Mouse (Mus musculus) limb, embryonic 12.5 days (tissue): Measurements from ENCODE around the gene Ggcx. TPM values are rescaled to one million over a fixed set of nuclear protein-coding genes. Genes with fewer than 3 reads are reported as not detected.
"Not testable (repeated sequence)": the region's sequence is repeated elsewhere in the genome, so short reads cannot be mapped to it uniquely, and the experiment has no call there.

ENCODE experiments used
- ATAC-seq: fragments of 200-750 bp; cut with Nextera tagmentation; 2 replicates; pipeline ENCODE4 v1.8.0; 2017; ENCODE audit warnings: low read depth, moderate TSS enrichment; ENCODE audit not compliant: insufficient number of reproducible peaks, insufficient read depth, low FRiP score, low TSS enrichment
- H3K27ac ChIP-seq: fragments of 300-500 bp; sonication (generic); 2 replicates; pipeline ENCODE4 v1.5.1; 2016; ENCODE audit warnings: mild to moderate bottlenecking, moderate library complexity
- H3K27me3 ChIP-seq: fragments of 300-500 bp; sonication (generic); 2 replicates; pipeline ENCODE4 v1.6.1; 2016; ENCODE audit warnings: mild to moderate bottlenecking, moderate library complexity
- H3K36me3 ChIP-seq: fragments of 300-500 bp; sonication (generic); 2 replicates; pipeline ENCODE4 v1.6.1; 2016; ENCODE audit warnings: mild to moderate bottlenecking, moderate library complexity
- H3K4me1 ChIP-seq: fragments of 300-500 bp; sonication (generic); replicated peaks from 2 replicates; pipeline ENCODE4 v1.6.1; 2016
- H3K4me2 ChIP-seq: fragments of 300-500 bp; sonication (generic); 2 replicates; pipeline ENCODE4 v1.6.1; 2016; ENCODE audit warnings: mild to moderate bottlenecking, moderate library complexity
- H3K4me3 ChIP-seq: fragments of 300-500 bp; sonication (generic); replicated peaks from 2 replicates; pipeline ENCODE4 v1.5.1; 2016; ENCODE audit warnings: mild to moderate bottlenecking
- H3K9ac ChIP-seq: fragments of 300-500 bp; sonication (generic); replicated peaks from 2 replicates; pipeline ENCODE4 v1.6.1; 2016; ENCODE audit warnings: mild to moderate bottlenecking, moderate library complexity
- H3K9me3 ChIP-seq: fragments of 300-500 bp; sonication (generic); 2 replicates; pipeline ENCODE4 v1.6.1; 2016; ENCODE audit warnings: mild to moderate bottlenecking, moderate library complexity
- WGBS: fragments of 180-500 bp; shearing (Covaris S2); methylation state at CpG from one replicate; pipeline ENCODE4 v1.1.7; 2016; 5-methylcytosine and 5-hydroxymethylcytosine counted together
- polyA plus RNA-seq: library from polyadenylated mRNA; unstranded; fragments of >200 nt; fragmentation: Nextera tagmentation; extraction: Ambion mirVana; gene quantifications from 2 replicates; pipeline ENCODE4 v1.2.1, GENCODE M21; 2016

The Ggcx gene
- polyA plus RNA-seq, 1 experiment from 2014 or later, result 34.0 TPM

DNA sequence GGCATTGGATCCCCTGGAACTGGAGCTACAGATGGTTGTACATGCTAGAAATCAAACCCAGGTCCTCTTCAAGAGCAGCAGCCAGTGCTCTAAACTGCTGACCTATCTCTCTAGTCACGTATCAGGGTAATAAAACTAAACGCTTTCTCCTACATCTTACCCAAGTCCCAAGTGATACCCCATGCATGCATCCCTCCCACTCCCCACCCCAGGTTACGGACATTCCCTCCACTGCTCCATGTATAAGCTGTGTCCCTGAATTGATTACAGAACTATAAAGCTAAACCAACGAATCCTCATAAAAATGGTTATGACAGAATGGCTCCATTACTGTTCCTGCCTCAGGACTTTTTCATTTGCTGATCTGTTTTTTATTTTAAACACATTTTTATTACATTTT, 52.1 kb downstream of the Ggcx start:
- Histone ChIP-seq H3K4me3 (no peak overlapping the region), H3K9me3 (no peaks in the 10 kb centered on the region), H3K36me3 (no peaks in the 10 kb centered on the region), H3K4me2 (0 out of 2 replicates have a peak overlapping the region, but pooled peaks have one; percentile 5), H3K27me3 (no peaks in the 10 kb centered on the region), H3K4me1 (peaks cover 21% of the 10 kb centered on the region), H3K9ac (no peak overlapping the region), H3K27ac (peak overlapping the region; percentile 60; the same call in 1 of the 2 replicates)
- peak; percentile 32; the same call in 1 of the 2 replicates for ATAC-seq
- 34% methylated on average over 4 of the region's 4 CpGs for WGBS

DNA sequence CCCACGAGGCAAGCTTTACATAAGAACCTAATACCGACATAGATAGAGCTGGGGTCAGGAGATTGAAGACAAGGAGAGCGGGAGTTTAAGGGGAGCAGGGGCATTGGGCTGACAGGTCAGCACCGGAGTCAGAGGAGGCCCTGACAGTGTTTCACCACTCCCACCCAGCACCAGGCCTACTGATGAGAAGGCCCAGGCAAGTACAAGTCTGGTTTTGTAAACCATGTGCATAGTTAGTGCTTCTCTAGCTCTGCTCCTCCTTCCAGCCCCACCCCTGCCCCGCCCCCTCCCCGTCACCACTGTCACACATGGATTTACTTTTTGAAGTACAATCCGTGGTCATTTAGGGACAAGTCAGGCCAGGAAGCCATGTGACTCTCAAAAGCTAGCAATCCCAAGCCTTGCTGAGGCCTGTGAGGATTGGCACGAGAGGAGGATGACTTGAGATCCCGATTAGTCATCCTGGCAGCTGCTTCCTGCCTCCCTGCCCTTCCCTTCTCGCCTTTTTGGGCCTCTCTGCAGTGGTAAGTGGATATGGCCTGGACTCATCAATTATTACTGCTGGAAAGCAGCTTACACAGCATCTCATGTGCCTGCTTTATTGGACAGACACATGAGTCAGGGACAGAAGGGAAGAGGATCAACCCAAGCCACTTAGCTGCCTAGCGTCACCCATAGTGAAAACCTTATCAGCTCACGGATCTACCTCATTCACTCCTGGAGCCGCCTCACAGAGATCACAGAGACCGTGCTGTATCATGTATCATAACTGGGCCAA, 59.3 kb downstream of the Ggcx start:
- Histone ChIP-seq H3K4me2 (no peak overlapping the region), H3K36me3 (no peaks in the 10 kb centered on the region), H3K9me3 (no peaks in the 10 kb centered on the region), H3K27me3 (no peaks in the 10 kb centered on the region), H3K9ac (no peak overlapping the region), H3K27ac (no peak overlapping the region), H3K4me1 (peaks cover 6% of the 10 kb centered on the region), H3K4me3 (no peak overlapping the region)
- no peak for ATAC-seq
- 59% methylated on average over 14 of the region's 14 CpGs for WGBS

- no peaks in the 10 kb centered on the region for H3K9me3 ChIP-seq
- H3K27ac ChIP-seq, result no peak overlapping the region
- 69% methylated on average over 4 of the region's 4 CpGs for WGBS
- H3K36me3 ChIP-seq, result no peaks in the 10 kb centered on the region
- peaks cover 6% of the 10 kb centered on the region for H3K4me1 ChIP-seq
- H3K4me3 ChIP-seq, result no peak overlapping the region
- ATAC-seq, result no peak
- H3K27me3 ChIP-seq, result no peaks in the 10 kb centered on the region
- H3K9ac ChIP-seq, result no peak overlapping the region
- no peak overlapping the region for H3K4me2 ChIP-seq
These were observed 61.3 kb downstream of the Ggcx start for GRCm38 (mm10) chr6:72475221-72475985.

GRCm38 (mm10) chr6:72476836-72477235, 62.7 kb downstream of the Ggcx start:
- ATAC-seq, result no peak
- H3K27ac ChIP-seq, result no peak overlapping the region
- no peaks in the 10 kb centered on the region for H3K9me3 ChIP-seq
- no peaks in the 10 kb centered on the region for H3K36me3 ChIP-seq
- H3K4me3 ChIP-seq, result no peak overlapping the region
- H3K4me1 ChIP-seq, result peaks cover 6% of the 10 kb centered on the region
- H3K9ac ChIP-seq, result no peak overlapping the region
- no peaks in the 10 kb centered on the region for H3K27me3 ChIP-seq
- WGBS, result 91% methylated on average over 5 of the region's 5 CpGs
- no peak overlapping the region for H3K4me2 ChIP-seq

DNA sequence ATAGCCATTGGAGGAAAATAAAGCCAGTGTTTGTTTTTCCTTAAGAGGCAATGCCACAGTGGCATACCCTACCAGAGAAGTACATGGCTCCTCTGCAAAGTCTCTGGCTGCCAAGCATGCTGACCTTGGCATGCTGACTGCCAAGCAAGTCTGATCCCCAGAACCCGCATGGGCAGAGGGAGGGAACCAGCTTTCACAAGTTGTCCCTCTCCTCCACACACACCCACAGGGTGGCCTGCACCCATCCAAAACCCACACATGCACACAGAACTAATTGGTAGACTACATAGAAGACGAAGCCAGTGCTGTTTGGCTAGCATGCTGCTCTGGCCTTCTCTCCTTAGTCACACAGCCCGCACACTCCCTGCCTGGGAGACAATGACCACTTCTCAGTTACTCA, 63.5 kb downstream of the Ggcx start:
- Histone ChIP-seq H3K36me3 (no peaks in the 10 kb centered on the region), H3K9ac (no peak overlapping the region), H3K9me3 (no peaks in the 10 kb centered on the region), H3K27me3 (no peaks in the 10 kb centered on the region), H3K4me3 (no peak overlapping the region), H3K4me2 (no peak overlapping the region), H3K27ac (no peak overlapping the region), H3K4me1 (peaks cover 6% of the 10 kb centered on the region)
- WGBS, result 91% methylated on average over 3 of the region's 3 CpGs
- ATAC-seq, result no peak

DNA sequence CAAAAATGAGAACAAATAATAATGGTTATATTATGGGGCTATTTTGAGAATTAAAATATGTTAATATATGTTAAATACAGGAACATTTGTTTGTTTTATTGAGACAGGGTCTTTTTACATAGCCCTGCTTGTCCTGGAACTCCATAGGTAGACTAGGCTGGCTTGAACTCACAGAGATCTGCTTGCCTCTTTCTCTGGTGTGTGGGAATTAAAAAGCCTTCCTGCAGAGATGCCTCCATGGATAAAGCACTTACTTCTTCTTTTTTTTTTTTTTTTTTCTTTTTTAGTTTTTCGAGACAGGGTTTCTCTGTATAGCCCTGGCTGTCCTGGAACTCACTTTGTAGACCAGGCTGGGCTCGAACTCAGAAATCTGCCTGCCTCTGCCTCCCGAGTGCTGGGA, 64.6 kb downstream of the Ggcx start:
- not testable (repeated sequence) for H3K9ac ChIP-seq, H3K9me3 ChIP-seq, H3K4me1 ChIP-seq, ATAC-seq, H3K36me3 ChIP-seq, H3K4me2 ChIP-seq, H3K27ac ChIP-seq, H3K4me3 ChIP-seq, H3K27me3 ChIP-seq
- WGBS, result 91% methylated on average over 3 of the region's 3 CpGs

DNA sequence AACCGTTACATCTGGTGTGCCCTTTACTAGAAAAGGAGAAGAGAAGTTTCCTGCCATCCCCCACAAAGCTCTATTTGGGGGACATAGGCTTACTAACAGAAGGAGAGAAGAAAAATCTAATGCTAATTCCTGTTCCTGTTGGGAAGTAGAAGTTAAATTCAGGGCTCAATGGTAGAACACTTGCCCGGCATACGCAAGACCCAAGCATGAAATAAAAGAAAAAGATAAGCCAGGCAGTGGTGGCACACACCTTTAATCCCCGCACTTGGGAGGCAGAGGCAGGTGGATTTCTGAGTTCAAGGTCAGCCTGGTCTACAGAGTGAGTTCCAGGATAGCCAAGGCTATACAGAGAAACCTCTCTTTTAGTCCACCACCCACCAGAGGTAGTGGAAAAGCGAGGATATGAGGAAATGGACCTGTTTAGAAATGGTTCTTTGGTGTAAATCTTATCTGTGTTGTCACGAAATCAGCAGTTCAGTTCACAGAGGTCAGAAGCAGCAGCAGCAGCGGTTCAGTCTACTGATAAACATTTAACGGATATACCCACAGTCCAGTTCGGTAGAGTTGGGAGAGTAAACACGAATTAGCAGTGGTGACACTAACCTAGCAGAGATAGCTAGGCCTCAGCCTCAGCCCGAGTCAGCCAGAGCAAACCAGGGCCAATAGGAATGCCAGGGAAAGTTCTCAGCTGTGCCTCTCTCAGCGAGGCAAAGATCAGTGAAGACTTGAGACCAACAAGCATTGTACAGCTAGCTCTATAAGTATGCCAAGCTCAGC, 65.7 kb downstream of the Ggcx start:
- no peaks in the 10 kb centered on the region for H3K27me3 ChIP-seq
- no peaks in the 10 kb centered on the region for H3K4me1 ChIP-seq
- H3K36me3 ChIP-seq, result no peaks in the 10 kb centered on the region
- H3K9ac ChIP-seq, result no peak overlapping the region
- no peaks in the 10 kb centered on the region for H3K9me3 ChIP-seq
- WGBS, result 90% methylated on average over 12 of the region's 12 CpGs
- no peak overlapping the region for H3K4me2 ChIP-seq
- no peak overlapping the region for H3K4me3 ChIP-seq
- no peak overlapping the region for H3K27ac ChIP-seq
- ATAC-seq, result no peak

GRCm38 (mm10) chr6:72480422-72480702, 66.3 kb downstream of the Ggcx start:
- Histone ChIP-seq H3K4me3 (no peak overlapping the region), H3K4me2 (no peak overlapping the region), H3K4me1 (no peaks in the 10 kb centered on the region), H3K27me3 (no peaks in the 10 kb centered on the region), H3K9ac (no peak overlapping the region), H3K36me3 (no peaks in the 10 kb centered on the region), H3K27ac (no peak overlapping the region), H3K9me3 (no peaks in the 10 kb centered on the region)
- no peak for ATAC-seq
- WGBS, result 84% methylated on average over 2 of the region's 2 CpGs

Other genes starting within 250 kb of the Ggcx start
- 30.7 and 30.8 TPM in 2 replicates for gene Atoh8, start 178.7 kb upstream of the Ggcx start, polyA plus RNA-seq
- gene Sftpb, start 109.7 kb upstream of the Ggcx start, polyA plus RNA-seq, result not detected in 2 replicates
- 62.7 and 71.3 TPM in 2 replicates for gene Usp39, start 69.1 kb upstream of the Ggcx start, polyA plus RNA-seq
- gene 0610030E20Rik, start 67.0 kb upstream of the Ggcx start, polyA plus RNA-seq, result 25.8 and 29.2 TPM in 2 replicates
- 8.8 and 9.8 TPM in 2 replicates for gene Tmem150a, start 58.9 kb upstream of the Ggcx start, polyA plus RNA-seq
- 89.1 and 93.4 TPM in 2 replicates for gene Rnf181, start 47.4 kb upstream of the Ggcx start, polyA plus RNA-seq
- 13.9 and 17.3 TPM in 2 replicates for gene Vamp5, start 33.8 kb upstream of the Ggcx start, polyA plus RNA-seq
- 105 and 106 TPM in 2 replicates for gene Vamp8, start 23.6 kb upstream of the Ggcx start, polyA plus RNA-seq
- 408 and 461 TPM in 2 replicates for gene Mat2a, start 25.2 kb downstream of the Ggcx start, polyA plus RNA-seq
- 0.18 TPM in 2 replicates for gene Sh2d6, start 107.4 kb downstream of the Ggcx start, polyA plus RNA-seq
- gene Capg, start 130.1 kb downstream of the Ggcx start, polyA plus RNA-seq, result 26.2 and 27.4 TPM in 2 replicates
- 14.8 and 15.2 TPM in 2 replicates for gene Elmod3, start 184.1 kb downstream of the Ggcx start, polyA plus RNA-seq
- gene Retsat, start 184.2 kb downstream of the Ggcx start, polyA plus RNA-seq, result 10.8 and 12.4 TPM in 2 replicates
- gene Tgoln1, start 202.7 kb downstream of the Ggcx start, polyA plus RNA-seq, result 20.9 and 21.7 TPM in 2 replicates